Mouse (Mus musculus) Patski (cell line): ENCODE measurements around the gene Bicdl1. TPM values are rescaled to one million over a fixed set of nuclear protein-coding genes. Genes with fewer than 3 reads are reported as not detected.

Experiments
- ATAC-seq: fragments of 100-300 bp; one replicate; pipeline ENCODE4 v1.8.0; 2021
- CTCF ChIA-PET: fragments of 350-600 bp; sonication (Branson Sonifier 250); formaldehyde crosslinking; loops from one replicate; lab custom pipeline; 2022; ENCODE audit warnings: inconsistent platforms; lab: Charles Lee
- POLR2A ChIA-PET: fragments of 350-600 bp; sonication (Branson Sonifier 250); formaldehyde crosslinking; loops from one replicate; lab custom pipeline; 2022; ENCODE audit warnings: antibody characterized with exemption, inconsistent platforms; lab: Charles Lee
- DNase-seq: peaks from one replicate; pipeline ENCODE4 v3.0.0-alpha.2; 2011; ENCODE audit warnings: low read depth, low spot score
- H3K27me3 ChIP-seq: fragments of 371-371 bp; one replicate; pipeline ENCODE4 v1.5.1; 2021
- CTCF ChIP-seq: fragments of 100-300 bp; IDR thresholded peaks from one replicate; pipeline ENCODE4 v1.5.1; 2021
- in situ Hi-C: fragments of 300-500 bp; cut with MboI; formaldehyde crosslinking; loops from 3 replicates; pipeline ENCODE4 v1.11.1; 2018; ENCODE audit warnings: low pct_unique_long_range_greater_than_20kb, mixed read lengths
- polyA plus RNA-seq: library from polyadenylated mRNA; unstranded; gene quantifications from one replicate; pipeline ENCODE4 v1.2.3, GENCODE M21; 2021

Bicdl1 gene
- polyA plus RNA-seq, 1 experiment from 2014 or later, result 30.8 TPM

DNA sequence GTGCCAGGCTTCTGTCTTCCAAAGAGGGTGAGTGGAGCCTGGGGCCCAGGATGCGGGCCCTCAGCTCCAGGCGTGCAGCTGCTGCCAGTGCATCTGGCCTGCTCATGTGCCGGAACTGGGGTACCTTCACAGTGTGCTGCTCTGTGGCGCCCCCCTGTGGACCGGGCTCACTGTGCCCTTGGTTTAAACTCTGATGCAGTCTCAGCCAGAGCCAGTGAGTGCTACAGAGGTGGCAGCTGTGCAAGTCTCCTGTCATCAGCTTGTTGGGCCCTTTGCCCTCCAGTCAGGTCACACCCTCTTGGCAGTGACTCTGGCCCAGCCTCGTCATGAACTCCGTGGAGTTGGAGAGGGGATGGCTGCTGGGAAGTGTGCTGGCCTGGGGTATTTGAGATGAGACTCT lies 116.5 kb downstream of the Bicdl1 start:
- in situ Hi-C loops, result no loop called here
- DNase-seq (no peak), ATAC-seq (no peak)
- H3K27me3 ChIP-seq, result no peaks in the 10 kb centered on the region
- POLR2A ChIA-PET, result interaction anchor here (1.1 to 1.4 kb wide), 2 partner anchors 9 to 18 kb away, joined by 3 to 4 read pairs; no protein-coding TSS in a partner anchor
- CTCF ChIA-PET, result interaction anchor here (0.8 to 2.0 kb wide), 7 partner anchors 12 to 122 kb away, joined by 3 to 8 read pairs (median 4); partner anchors contain the start of gene Rab35
- TF ChIP-seq CTCF, result no peak

DNA sequence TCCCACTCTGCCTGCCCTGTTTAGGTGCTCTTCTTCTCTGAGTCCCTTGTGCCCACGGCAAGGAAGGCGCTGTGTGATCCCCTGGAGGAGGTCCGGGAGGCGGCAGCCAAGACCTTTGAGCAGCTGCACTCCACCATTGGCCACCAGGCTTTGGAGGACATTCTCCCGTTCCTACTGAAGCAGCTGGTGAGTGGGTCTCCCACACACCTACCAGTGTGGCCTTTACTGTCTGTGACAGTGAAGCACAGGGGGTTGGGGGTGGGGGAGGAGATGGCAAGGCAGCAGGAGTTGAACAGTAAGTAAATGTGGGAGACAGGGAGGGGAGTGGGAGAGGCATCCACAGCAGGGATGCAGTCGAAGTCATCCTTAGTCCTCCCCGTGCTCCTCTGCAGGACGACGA lies 118.1 kb downstream of the Bicdl1 start:
- no peaks in the 10 kb centered on the region for H3K27me3 ChIP-seq
- ATAC-seq (no peak), DNase-seq (no peak)
- CTCF ChIA-PET, result interaction anchor here (0.9 kb wide), 1 partner anchor 17 kb away, joined by 4 read pairs; no protein-coding TSS in a partner anchor
- TF ChIP-seq CTCF, result no peak
- in situ Hi-C loops, result no loop called here
- POLR2A ChIA-PET, result interaction anchor here (0.9 to 1.9 kb wide), 2 partner anchors 25 to 37 kb away, joined by 3 to 7 read pairs; no protein-coding TSS in a partner anchor

DNA sequence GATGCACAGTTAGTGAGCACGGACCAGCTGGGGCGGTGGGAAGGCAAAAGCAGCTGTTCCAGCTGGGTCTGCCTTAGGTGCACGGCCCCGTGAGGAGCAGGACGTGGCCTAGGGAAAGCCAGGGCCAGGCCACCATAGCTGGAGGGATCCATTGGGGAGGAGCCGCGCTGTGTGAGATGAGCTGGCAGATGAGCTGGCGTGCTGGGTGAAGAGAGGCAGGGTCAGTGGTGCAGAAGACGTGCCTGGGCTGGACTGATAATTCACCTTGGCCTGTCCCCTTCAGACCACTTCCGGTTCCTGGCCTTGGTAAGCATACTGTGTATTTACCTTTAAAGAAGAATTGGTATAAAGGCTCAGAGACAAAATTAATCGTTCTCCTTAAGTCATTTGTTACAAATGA lies 119.9 kb downstream of the Bicdl1 start:
- ATAC-seq (no peak), DNase-seq (no peak)
- ChIA-PET POLR2A (no interaction called here), CTCF (interaction anchor here (1.5 kb wide), 1 partner anchor 9 kb away, joined by 3 read pairs; no protein-coding TSS in a partner anchor)
- in situ Hi-C loops, result no loop called here
- H3K27me3 ChIP-seq, result no peaks in the 10 kb centered on the region
- TF ChIP-seq CTCF, result no peak

DNA sequence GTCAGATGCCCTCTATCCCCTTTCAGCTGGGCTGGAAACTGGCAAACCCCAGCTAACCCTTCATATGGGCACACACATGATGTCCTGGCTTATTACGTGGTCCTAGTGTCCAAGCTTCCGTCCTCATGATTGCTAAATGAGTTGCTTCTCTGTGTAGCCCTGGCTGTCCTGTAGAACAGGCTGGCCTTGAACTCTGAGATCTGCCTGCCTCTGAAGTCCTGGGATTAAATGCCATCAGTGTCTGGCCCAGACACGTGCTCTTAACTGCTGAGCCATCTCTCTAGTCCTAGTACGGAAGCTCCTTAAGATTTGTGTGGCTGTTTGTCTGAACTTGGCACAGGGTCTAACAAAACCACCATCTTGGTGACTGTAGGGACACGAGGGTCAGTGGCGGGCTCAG lies 127.9 kb downstream of the Bicdl1 start:
- POLR2A ChIA-PET, result no interaction called here
- in situ Hi-C loops, result no loop called here
- CTCF ChIA-PET, result interaction anchor here (0.6 to 2.6 kb wide), 3 partner anchors 11 to 26 kb away, joined by 3 to 8 read pairs (median 3); no protein-coding TSS in a partner anchor
- H3K27me3 ChIP-seq, result no peaks in the 10 kb centered on the region
- no peak for DNase-seq
- no peak for TF ChIP-seq CTCF
- no peak for ATAC-seq

Other genes with a start within 250 kb of the Bicdl1 start
- 34.6 TPM for gene Sirt4, start 246.9 kb downstream of the Bicdl1 start, polyA plus RNA-seq
- 136 TPM for gene Pxn, start 224.9 kb downstream of the Bicdl1 start, polyA plus RNA-seq
- 1,079 TPM for gene Rplp0, start 172.2 kb downstream of the Bicdl1 start, polyA plus RNA-seq
- 97.6 TPM for gene Gcn1l1, start 166.4 kb downstream of the Bicdl1 start, polyA plus RNA-seq
- gene Rab35, start 99.7 kb downstream of the Bicdl1 start, polyA plus RNA-seq, result 107 TPM
- 11.7 TPM for gene Cit, start 113.7 kb upstream of the Bicdl1 start, polyA plus RNA-seq